Mouse (Mus musculus): Measurements from ENCODE around the gene Rps11. TPM values are rescaled to one million over a fixed set of nuclear protein-coding genes. Genes with fewer than 3 reads are reported as not detected.
"Not testable (repeated sequence)": the region's sequence is repeated elsewhere in the genome, so short reads cannot be mapped to it uniquely, and the experiment has no call there.

The Rps11 gene
- total RNA-seq, 2 experiments from 2014 or later: 456 to 554 TPM

GRCm38 (mm10) chr7:45112529-45112928 is 11.7 kb downstream of the Rps11 start:
- DNase-seq (ENCODE audit: low spot score in 2 of 2): no peak

GRCm38 (mm10) chr7:45111940-45112339 is 12.3 kb downstream of the Rps11 start:
- no peak for DNase-seq (ENCODE audit: low spot score in 2 of 2)

GRCm38 (mm10) chr7:45110089-45110488 is 14.2 kb downstream of the Rps11 start:
- DNase-seq (ENCODE audit: low spot score in 2 of 2): not testable (repeated sequence)

DNA sequence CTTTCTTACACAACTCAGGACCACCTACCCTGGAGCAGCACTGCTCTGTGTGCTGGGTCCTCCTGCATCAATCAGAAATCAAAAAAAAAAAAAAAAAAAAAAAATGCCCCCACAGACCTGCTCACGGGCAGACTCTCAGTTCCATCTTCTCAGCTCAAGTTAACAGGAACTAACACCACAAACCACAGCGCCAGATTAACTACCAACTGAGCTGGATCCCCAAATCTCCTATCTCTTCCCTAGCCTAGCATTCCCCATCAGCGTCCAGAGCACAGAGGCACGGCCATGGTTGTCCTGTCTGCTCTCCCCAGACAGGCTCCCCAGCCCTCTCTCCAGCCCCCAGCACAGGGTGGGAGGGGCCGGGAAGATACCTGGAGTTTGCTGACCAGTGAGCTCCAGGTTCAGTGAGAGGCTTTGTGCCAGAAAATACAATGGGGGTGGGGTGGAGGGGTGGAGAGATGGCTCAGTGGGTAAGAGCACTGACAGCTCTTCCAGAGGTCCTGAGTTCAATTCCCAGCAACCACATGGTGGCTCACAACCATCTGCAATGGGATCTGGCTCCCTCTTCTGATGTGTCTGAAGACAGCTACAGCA is 17.1 kb downstream of the Rps11 start:
- no peak for DNase-seq (ENCODE audit: low spot score in 2 of 2)

- no peak for DNase-seq (ENCODE audit: low spot score in 2 of 2)
These were observed 17.8 kb downstream of the Rps11 start for GRCm38 (mm10) chr7:45106441-45106840.

GRCm38 (mm10) chr7:45105491-45105890 is 18.7 kb downstream of the Rps11 start:
- DNase-seq (ENCODE audit: low spot score in 2 of 2): no peak

DNA sequence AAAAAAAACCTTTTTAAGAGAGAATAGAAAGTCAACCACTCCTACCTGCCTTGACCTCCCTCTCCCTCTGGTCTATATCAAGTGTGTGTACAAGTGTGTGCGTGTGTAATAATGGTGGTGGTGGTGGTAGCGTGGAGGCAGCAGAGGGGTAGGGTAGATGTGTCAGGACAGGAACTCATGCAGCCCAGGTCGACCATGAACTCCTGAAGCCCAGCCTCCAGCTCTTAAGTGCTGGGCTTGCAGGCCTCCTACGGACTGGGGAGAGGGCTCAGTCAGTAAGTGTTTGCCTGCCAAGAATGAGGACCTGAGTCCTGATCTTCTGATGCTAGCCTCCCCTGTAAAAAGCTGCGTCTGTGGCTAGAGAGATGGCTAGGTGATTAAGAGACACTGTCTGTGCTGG is 19.3 kb downstream of the Rps11 start:
- no peak for DNase-seq (ENCODE audit: low spot score in 2 of 2)

DNA sequence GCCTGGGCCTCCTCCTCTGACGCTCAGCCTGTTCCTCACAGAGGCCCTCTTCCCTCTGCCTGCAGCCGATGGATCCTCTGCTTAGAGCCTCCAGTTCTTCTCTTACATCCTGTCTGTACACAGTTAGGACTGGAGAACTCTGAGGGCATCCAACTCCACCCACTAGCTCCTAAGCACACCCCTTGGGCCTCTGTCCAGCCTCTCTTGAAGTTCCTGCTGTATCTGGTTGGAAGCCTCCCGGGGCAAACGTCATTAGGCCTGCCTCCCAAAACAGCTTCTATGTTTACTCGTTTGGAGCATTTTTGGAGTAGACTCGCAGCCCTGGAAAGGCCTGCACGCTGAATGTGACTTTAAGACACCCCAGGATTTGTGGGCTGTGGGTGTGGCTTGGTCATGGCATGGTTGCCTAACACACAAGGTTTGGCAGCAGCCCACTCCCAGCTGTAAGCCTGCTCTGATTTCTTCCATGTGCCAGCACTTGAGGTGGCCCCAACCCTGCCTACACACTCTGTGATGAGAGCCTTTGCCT is 20.5 kb downstream of the Rps11 start, which contains the start of gene Fcgrt:
Gene Fcgrt, minus strand, starts transcription at position 200 of the 529 bp plus-strand sequence.
- peak; percentile 61 for DNase-seq (ENCODE audit: low spot score in 2 of 2)

DNA sequence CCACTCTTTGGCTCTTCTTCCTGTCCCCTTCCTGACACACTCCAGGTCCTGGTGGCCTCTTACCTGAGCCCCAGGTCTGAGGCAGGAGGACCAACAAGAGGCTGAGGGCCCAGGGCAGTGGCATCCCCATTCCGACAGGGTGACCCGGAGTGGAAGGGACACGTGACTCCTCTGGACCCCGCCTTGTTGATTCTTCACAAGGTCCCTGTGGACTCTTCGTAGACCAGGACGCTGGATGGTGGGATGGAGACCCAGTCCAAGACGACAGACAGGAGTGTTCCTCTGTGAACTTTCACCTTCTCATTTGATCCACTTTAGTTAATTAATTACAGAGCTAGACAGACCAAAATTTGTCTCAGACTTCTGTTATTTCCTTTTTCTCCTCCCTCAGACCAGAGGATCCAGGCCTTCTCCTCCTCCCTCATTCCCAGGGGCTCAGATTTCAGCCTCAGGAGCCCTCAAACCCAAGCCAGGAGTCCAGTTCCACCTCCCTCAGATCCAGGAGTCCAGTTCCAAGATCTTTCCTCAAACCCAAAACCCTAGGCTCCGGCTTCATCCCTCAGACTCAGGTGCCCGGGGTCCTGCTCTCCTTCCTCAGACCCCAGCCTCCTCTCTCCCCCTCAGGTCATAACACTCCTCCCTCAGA is 21.2 kb downstream of the Rps11 start:
- DNase-seq (ENCODE audit: low spot score in 2 of 2): no peak

- no peak for DNase-seq (ENCODE audit: low spot score in 2 of 2)
These were observed 21.8 kb downstream of the Rps11 start for GRCm38 (mm10) chr7:45102441-45102840.

DNA sequence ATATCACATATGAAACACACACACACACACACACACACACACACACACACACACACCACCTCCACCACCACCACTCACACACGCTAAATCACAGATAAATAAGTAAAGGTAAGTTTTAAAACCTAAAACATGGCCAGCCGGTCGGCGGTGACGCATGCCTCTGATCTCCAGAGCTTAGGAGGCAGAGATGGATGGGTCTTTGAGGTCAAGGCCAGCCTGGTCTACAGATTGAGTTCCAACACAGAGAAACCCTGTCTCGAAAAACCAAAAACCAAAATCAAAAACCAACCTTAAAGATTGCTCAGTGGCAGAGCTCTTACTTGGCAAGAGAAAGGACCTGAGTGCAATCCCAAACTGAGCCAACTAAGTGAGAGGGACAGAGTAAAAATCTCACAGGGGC is 24.2 kb downstream of the Rps11 start:
- DNase-seq (ENCODE audit: low spot score in 2 of 2): no peak

DNA sequence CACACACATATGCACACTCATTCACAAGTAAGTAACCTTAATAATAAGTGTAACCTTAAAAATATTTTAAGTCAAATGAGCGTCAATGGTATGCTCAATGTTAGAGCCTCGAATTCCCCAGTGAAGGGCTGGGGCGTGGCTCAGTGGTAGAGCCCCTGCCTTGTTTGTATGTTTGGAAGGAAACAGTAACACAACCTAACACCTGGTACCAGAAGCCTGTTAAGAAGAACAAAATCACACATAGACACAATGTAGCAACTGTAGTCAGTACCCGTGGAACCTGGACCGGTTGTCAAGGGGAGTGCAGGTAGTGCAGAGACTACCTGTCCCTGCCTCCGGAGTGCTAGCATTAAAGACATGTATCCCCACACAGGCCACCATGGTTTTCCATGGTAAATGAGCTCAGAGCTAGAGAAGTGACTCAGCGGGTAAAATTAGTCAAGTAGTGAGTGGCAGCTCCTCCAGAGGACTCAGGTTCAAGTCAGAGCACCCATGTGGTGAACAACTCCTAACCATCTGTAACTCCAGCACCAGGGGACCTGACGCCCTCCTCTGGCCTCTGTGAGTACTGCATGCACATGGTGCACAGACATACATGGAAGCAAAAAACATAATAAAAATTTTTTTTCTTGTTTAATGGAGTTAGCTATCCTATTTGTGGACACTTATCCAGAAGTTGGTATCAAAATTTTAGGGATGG is 25.5 kb downstream of the Rps11 start:
- DNase-seq (ENCODE audit: low spot score in 2 of 2): no peak

- DNase-seq (ENCODE audit: low spot score in 2 of 2): no peak
These were observed 26.8 kb downstream of the Rps11 start for GRCm38 (mm10) chr7:45097479-45097878.

DNA sequence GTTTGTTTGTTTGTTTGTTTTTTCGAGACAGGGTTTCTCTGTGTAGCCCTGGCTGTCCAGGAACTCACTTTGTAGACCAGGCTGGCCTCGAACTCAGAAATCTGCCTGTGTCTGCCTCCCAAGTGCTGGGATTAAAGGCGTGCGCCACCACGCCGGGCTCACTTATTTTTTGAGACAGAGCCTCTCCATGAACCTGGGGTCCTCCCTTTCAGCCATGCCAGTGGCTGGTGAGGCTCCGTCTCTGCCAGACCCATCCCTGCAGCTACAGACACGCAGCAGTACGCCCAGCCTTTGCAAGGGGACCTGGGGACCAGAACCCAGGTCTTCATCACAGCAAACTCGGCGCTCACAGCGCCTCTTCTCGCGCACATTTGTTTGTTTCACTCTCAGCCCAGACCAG is 28.3 kb downstream of the Rps11 start:
- DNase-seq (ENCODE audit: low spot score in 2 of 2): not testable (repeated sequence)

- no peak for DNase-seq (ENCODE audit: low spot score in 2 of 2)
These were observed 28.9 kb downstream of the Rps11 start for GRCm38 (mm10) chr7:45095367-45095766.

DNA sequence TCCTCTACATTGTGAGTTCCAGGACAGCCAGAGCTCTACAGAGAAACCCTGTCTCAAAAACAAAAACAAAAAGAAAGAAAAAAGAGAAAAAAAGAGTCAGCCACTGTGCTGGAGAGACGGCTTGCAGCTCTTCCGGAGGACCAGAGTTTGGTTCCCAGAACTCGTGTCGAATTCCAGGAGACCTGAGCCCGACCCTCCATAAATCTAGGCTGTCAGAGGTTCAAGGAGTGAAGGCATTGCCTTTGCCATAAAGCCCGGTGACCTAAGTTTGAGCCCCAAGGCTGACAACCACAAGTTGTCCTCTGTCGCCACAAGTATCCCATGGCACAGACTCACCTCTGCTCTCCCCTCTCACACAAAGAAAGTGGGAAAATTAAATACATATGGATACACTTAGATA is 30.1 kb downstream of the Rps11 start:
- no peak for DNase-seq (ENCODE audit: low spot score in 2 of 2)

DNA sequence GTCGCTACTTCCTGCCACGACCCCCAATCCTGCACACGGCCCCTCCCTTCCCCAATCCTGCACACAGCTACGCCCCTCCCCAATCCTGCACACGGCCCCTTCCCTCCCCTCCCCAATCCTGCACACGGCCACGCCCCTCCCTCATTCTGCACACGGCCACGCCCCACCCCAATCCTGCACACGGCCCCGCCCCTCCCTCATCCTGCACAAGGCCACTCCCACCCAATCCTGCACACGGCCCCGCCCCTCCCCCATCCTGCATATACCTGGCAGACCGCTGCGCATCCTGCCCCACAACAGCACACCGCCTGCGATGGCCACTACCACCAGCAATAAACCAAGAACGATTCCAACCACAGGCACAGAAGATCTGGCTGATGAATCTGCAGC is 30.7 kb downstream of the Rps11 start:
- DNase-seq (ENCODE audit: low spot score in 2 of 2): no peak

DNA sequence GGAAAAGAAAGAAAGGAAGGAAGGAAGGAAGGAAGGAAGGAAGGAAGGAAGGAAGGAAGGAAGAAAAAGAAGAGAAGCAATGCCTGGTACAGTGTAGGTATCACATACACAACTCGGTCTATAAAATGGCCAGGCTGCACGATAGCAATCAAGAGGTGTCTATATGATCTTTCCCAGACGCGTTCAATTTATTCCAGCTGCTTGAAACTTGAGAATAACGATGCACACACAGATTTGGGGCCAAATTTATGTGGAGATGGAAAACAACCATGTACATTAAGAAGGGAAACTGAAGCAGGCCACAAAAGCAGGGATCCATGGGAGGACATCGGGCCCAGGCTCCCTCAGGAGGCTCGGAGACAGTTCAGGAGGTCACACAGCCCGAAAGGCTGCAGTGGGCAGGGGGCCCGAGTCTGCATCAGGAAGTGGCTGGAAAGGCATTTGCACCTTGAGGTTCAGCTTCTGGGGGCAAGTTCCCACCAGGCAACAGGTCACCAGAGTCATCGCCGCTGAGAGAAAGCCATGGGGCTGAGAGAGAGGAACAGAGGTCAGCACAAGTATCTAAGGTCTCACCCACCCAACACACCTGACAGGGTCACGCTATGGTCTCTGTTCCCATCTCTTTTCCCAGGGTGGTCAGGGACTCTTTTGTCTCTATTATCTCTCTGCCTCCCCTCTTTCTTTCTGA is 31.3 kb downstream of the Rps11 start:
- DNase-seq (ENCODE audit: low spot score in 2 of 2): no peak

- peak; percentile 63 to 75 for DNase-seq (ENCODE audit: low spot score in 2 of 2)
These were observed 32.2 kb downstream of the Rps11 start, which contains the start of gene Rcn3 for GRCm38 (mm10) chr7:45092048-45092447. TSS of gene Rcn3 (minus strand) at chr7:45092221.

- no peak for DNase-seq (ENCODE audit: low spot score in 2 of 2)
These were observed 32.9 kb downstream of the Rps11 start for GRCm38 (mm10) chr7:45091001-45091990.
